Mouse (Mus musculus): ENCODE data around the gene Plekhs1.
"Not testable (repeated sequence)": the region's sequence is repeated elsewhere in the genome, so short reads cannot be mapped to it uniquely, and the experiment has no call there.

Plekhs1 gene

GRCm38 (mm10) chr19:56486926-56487325 is 25.5 kb downstream of the Plekhs1 start:
- ChIA-PET POLR2A (no interaction called here), CTCF (no interaction called here)

- CTCF ChIA-PET: no interaction called here
- POLR2A ChIA-PET: interaction anchor here in 1 of 4 experiments (0.6 kb wide), 1 partner anchor 1182 kb away, joined by 3 read pairs; no protein-coding TSS in a partner anchor
Observed at GRCm38 (mm10) chr19:56487339-56487738, 25.9 kb downstream of the Plekhs1 start.

- POLR2A ChIA-PET: no interaction called here
- CTCF ChIA-PET: no interaction called here
Observed at GRCm38 (mm10) chr19:56489601-56490000, 28.2 kb downstream of the Plekhs1 start.

- CTCF ChIA-PET, POLR2A ChIA-PET: not testable (repeated sequence)
Observed at GRCm38 (mm10) chr19:56494157-56494556, 32.7 kb downstream of the Plekhs1 start.

GRCm38 (mm10) chr19:56503069-56503468 is 41.6 kb downstream of the Plekhs1 start:
- CTCF ChIA-PET: interaction anchor here in 1 of 4 experiments (0.7 kb wide), 1 partner anchor 947 kb away, joined by 3 read pairs; no protein-coding TSS in a partner anchor
- POLR2A ChIA-PET: not testable (repeated sequence)

- POLR2A ChIA-PET: interaction anchor here in 1 of 4 experiments (0.7 kb wide), 1 partner anchor 15 kb away, joined by 3 read pairs; no protein-coding TSS in a partner anchor
- CTCF ChIA-PET: interaction anchor here in 1 of 4 experiments (0.9 kb wide), 1 partner anchor 20 kb away, joined by 3 read pairs; no protein-coding TSS in a partner anchor
Observed at GRCm38 (mm10) chr19:56503525-56503924, 42.1 kb downstream of the Plekhs1 start.

GRCm38 (mm10) chr19:56511207-56511606 is 49.8 kb downstream of the Plekhs1 start:
- CTCF ChIA-PET: interaction anchor here in 1 of 4 experiments (0.6 kb wide), 1 partner anchor 112 kb away, joined by 3 read pairs; no protein-coding TSS in a partner anchor
- POLR2A ChIA-PET: interaction anchor here in 3 of 4 experiments (0.5 to 2.2 kb wide), 13 partner anchors 8 to 265 kb away, joined by 3 to 14 read pairs (median 4); partner anchors contain the start of genes Dclre1a (in 1 of the 3) and Nhlrc2 (in 1 of the 3)

- POLR2A ChIA-PET: interaction anchor here in 2 of 4 experiments (0.5 to 1.5 kb wide), 4 partner anchors 31 to 943 kb away, joined by 3 read pairs; no protein-coding TSS in a partner anchor
- CTCF ChIA-PET: interaction anchor here in 2 of 4 experiments (0.5 to 0.6 kb wide), 2 partner anchors 19 to 281 kb away, joined by 3 read pairs; no protein-coding TSS in a partner anchor
Observed at GRCm38 (mm10) chr19:56513527-56513926, 52.1 kb downstream of the Plekhs1 start.

- CTCF ChIA-PET: not testable (repeated sequence)
- POLR2A ChIA-PET: interaction anchor here in 2 of 4 experiments (1.3 to 1.9 kb wide), 2 partner anchors 8 kb away, joined by 4 to 5 read pairs; no protein-coding TSS in a partner anchor
Observed at GRCm38 (mm10) chr19:56519408-56519807, 58.0 kb downstream of the Plekhs1 start.

GRCm38 (mm10) chr19:56530529-56530928 is 69.1 kb downstream of the Plekhs1 start:
- ChIA-PET POLR2A (interaction anchor here in 3 of 4 experiments (0.6 to 1.6 kb wide), 4 partner anchors 9 to 198 kb away, joined by 3 to 6 read pairs (median 4); partner anchors contain the start of genes Dclre1a (in 1 of the 3) and Nhlrc2 (in 1 of the 3)), CTCF (interaction anchor here in 1 of 4 experiments (0.7 kb wide), 1 partner anchor 620 kb away, joined by 3 read pairs; no protein-coding TSS in a partner anchor)

- ChIA-PET POLR2A (interaction anchor here in 1 of 4 experiments (1.1 to 1.6 kb wide), 2 partner anchors 9 to 16 kb away, joined by 4 to 5 read pairs; partner anchors contain the start of genes Dclre1a and Nhlrc2), CTCF (no interaction called here)
Observed at GRCm38 (mm10) chr19:56531251-56531650, 69.8 kb downstream of the Plekhs1 start.

- POLR2A ChIA-PET: interaction anchor here in 1 of 4 experiments (0.9 to 1.0 kb wide), 2 partner anchors 11 to 229 kb away, joined by 3 read pairs; no protein-coding TSS in a partner anchor
Observed at GRCm38 (mm10) chr19:56533291-56534071, 72.0 kb downstream of the Plekhs1 start.

GRCm38 (mm10) chr19:56534337-56534736 is 72.9 kb downstream of the Plekhs1 start:
- CTCF ChIA-PET: no interaction called here
- POLR2A ChIA-PET: interaction anchor here in 2 of 4 experiments (0.6 to 0.9 kb wide), 2 partner anchors 11 to 95 kb away, joined by 3 to 4 read pairs; no protein-coding TSS in a partner anchor

More at GRCm38 (mm10) chr19:56533291-56534071, 72.0 kb downstream of the Plekhs1 start:
- CTCF ChIA-PET: no interaction called here

- POLR2A ChIA-PET: interaction anchor here in 1 of 4 experiments (0.6 kb wide), 1 partner anchor 94 kb away, joined by 4 read pairs; no protein-coding TSS in a partner anchor
- CTCF ChIA-PET: interaction anchor here in 1 of 4 experiments (0.6 kb wide), 1 partner anchor 301 kb away, joined by 8 read pairs; no protein-coding TSS in a partner anchor
Observed at GRCm38 (mm10) chr19:56535064-56535463, 73.6 kb downstream of the Plekhs1 start.

- ChIA-PET CTCF (no interaction called here), POLR2A (interaction anchor here in 1 of 4 experiments (0.9 kb wide), 1 partner anchor 25 kb away, joined by 3 read pairs; no protein-coding TSS in a partner anchor)
Observed at GRCm38 (mm10) chr19:56535765-56536164, 74.3 kb downstream of the Plekhs1 start.

All from embryonic stem cell, embryonic (primary cell).